Mouse (Mus musculus) neutrophil, adult 65 days (primary cell): ENCODE data around the gene Rcc2. TPM values are rescaled to one million over a fixed set of nuclear protein-coding genes. Genes with fewer than 3 reads are reported as not detected.

ENCODE experiments used
- total RNA-seq: library from RNA; stranded (reverse); gene quantifications from 2 replicates; pipeline ENCODE4 v1.2.4, GENCODE M21; 2023

The Rcc2 gene
- 52.5 and 60.6 TPM in 2 replicates for total RNA-seq

DNA sequence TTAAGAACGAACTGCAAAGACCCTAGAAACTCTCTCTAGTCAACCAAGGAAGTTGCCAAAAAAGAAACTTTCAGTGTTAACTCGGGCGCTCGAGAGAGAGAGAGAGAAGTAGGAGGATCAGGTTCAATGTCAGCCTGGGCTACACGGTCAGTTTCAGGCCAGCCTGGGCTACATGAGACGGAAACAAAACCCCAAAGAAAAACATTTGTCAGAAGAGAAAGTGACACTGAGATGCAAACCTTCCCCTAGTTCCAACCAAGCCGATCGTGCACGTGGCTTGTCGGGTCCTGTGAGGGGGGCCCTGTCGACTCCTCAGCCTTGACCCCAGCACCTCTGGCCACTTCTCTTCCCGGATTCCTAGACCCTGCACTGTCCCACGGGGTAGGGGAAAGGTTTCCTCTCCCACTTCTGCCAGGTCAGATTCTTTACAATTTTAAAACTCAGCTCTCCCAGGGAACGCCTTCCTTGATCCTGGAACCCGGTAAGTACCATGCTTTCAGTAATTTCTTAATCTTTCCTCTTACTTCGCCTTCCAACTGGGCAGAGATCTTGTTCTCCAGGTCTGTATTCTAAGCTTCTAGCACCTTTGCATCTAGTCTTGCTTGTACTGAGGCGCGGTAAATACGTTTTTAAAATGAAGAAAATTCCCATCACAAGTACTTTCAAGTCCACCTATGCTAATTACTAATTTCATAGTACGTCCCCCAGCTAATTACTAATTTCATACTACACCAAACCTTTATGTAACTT, at the start of gene Rcc2:
Gene Rcc2, plus strand, starts transcription at position 273 of the 750 bp plus-strand sequence.

DNA sequence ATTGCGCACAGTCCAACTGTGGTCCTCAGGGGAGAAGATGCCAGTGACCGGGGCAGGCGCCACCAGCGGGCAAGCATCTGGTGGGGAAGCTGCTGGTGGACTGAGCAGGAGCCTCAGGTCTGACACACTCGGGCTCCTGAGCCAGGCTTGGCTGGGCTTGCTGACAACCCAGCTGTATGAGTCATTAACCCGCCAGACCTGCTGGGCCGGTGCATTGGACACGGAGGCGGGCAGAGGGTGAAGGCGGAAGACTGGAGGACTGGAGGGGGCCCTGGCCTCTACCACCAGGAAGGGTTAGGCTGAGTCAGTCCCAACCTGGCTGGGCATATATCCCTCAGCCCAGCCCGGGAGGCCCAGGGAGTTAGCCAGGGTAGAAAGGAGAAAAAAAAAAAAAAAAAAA, 34.6 kb upstream of the Rcc2 start, which contains the start of gene Arhgef10l:
Gene Arhgef10l, minus strand, starts transcription at position 253 of the 400 bp plus-strand sequence.

DNA sequence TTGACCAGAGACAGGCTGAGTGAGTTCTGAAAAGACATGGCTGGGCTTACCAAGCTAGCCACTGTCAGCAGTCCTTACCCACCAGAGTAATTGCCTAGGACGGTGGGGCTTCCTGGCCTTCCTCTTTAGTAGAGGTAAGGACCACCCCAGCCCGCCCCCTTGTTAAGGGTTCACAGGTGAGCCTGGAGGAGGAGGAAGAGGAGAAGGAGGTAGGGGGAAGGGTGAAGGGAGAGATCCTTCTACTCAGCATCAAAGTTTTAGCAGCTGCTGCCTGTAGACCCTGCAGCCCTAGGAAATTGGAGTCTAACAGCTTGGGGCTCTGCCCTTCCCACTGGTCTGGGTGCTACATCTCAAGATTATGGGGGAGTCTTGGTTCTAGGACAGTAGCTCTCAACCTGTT, 42.2 kb downstream of the Rcc2 start, which contains the start of gene Padi6:
Gene Padi6, minus strand, starts transcription at position 101 of the 400 bp plus-strand sequence.

Other genes with a start within 250 kb of the Rcc2 start
- 20.8 and 33.5 TPM in 2 replicates for gene Arhgef10l, start 34.5 kb upstream of the Rcc2 start, total RNA-seq
- gene Padi6, start 42.1 kb downstream of the Rcc2 start, total RNA-seq: 0.51 TPM in 1 of 2 replicates, not detected in the other
- 508 and 529 TPM in 2 replicates for gene Padi4, start 73.7 kb downstream of the Rcc2 start, total RNA-seq
- 0.44 and 0.61 TPM in 2 replicates for gene Padi3, start 110.1 kb downstream of the Rcc2 start, total RNA-seq
- not detected in 2 replicates for gene Padi1, start 145.2 kb downstream of the Rcc2 start, total RNA-seq
- 22.5 and 31.9 TPM in 2 replicates for gene Padi2, start 205.8 kb downstream of the Rcc2 start, total RNA-seq